Mouse (Mus musculus): ENCODE data around the gene Inpp4a.

Gene Inpp4a

GRCm38 (mm10) chr1:37309939-37310515 lies 10.4 kb downstream of the Inpp4a start:
- Histone ChIP-seq H3K9me3 (ENCODE audit: low read length) (peaks cover 5% of the 10 kb centered on the region), H3K4me3 (replicated peaks; ENCODE audit: low read length) (no peak overlapping the region), H3K4me1 (replicated peaks; ENCODE audit: low read depth, low read length) (peaks cover 9% of the 10 kb centered on the region; the same call in 1 of the 2 replicates), H3K27me3 (ENCODE audit: insufficient read depth, low read length) (peaks cover 3% of the 10 kb centered on the region; the same call in 1 of the 2 replicates), H3K36me3 (ENCODE audit: insufficient read depth, low read length) (no peaks in the 10 kb centered on the region)
- no peak for TF ChIP-seq CTCF (conservative IDR thresholded peaks at IDR 0.05; ENCODE audit: low read length)
- no peak for TF ChIP-seq POU5F1 (IDR thresholded peaks at IDR 0.05; ENCODE audit: borderline replicate concordance, low read length)
- TF ChIP-seq NANOG (IDR thresholded peaks at IDR 0.05; ENCODE audit: borderline replicate concordance, low read length), result no peak

GRCm38 (mm10) chr1:37314338-37314737 lies 14.7 kb downstream of the Inpp4a start:
- Histone ChIP-seq H3K4me3 (replicated peaks; ENCODE audit: low read length) (no peak overlapping the region), H3K27me3 (ENCODE audit: insufficient read depth, low read length) (peaks cover 3% of the 10 kb centered on the region; the same call in 1 of the 2 replicates), H3K4me1 (replicated peaks; ENCODE audit: low read depth, low read length) (peaks cover 11% of the 10 kb centered on the region), H3K36me3 (ENCODE audit: insufficient read depth, low read length) (no peaks in the 10 kb centered on the region), H3K9me3 (ENCODE audit: low read length) (no peaks in the 10 kb centered on the region)
- no peak for TF ChIP-seq CTCF (conservative IDR thresholded peaks at IDR 0.05; ENCODE audit: low read length)
- TF ChIP-seq POU5F1 (IDR thresholded peaks at IDR 0.05; ENCODE audit: borderline replicate concordance, low read length), result no peak
- no peak for TF ChIP-seq NANOG (IDR thresholded peaks at IDR 0.05; ENCODE audit: borderline replicate concordance, low read length)

- H3K4me1 ChIP-seq (replicated peaks; ENCODE audit: low read depth, low read length), result peaks cover 11% of the 10 kb centered on the region
- H3K9me3 ChIP-seq (ENCODE audit: low read length), result no peaks in the 10 kb centered on the region
- H3K27me3 ChIP-seq (ENCODE audit: insufficient read depth, low read length), result no peaks in the 10 kb centered on the region
- TF ChIP-seq CTCF (conservative IDR thresholded peaks at IDR 0.05; ENCODE audit: low read length), result no peak
- no peak for TF ChIP-seq NANOG (IDR thresholded peaks at IDR 0.05; ENCODE audit: borderline replicate concordance, low read length)
- TF ChIP-seq POU5F1 (IDR thresholded peaks at IDR 0.05; ENCODE audit: borderline replicate concordance, low read length), result no peak
- H3K36me3 ChIP-seq (ENCODE audit: insufficient read depth, low read length), result no peaks in the 10 kb centered on the region
- H3K4me3 ChIP-seq (replicated peaks; ENCODE audit: low read length), result no peak overlapping the region
These were observed 18.1 kb downstream of the Inpp4a start for GRCm38 (mm10) chr1:37317644-37318285.

- TF ChIP-seq NANOG (IDR thresholded peaks at IDR 0.05; ENCODE audit: borderline replicate concordance, low read length) (no peak), CTCF (conservative IDR thresholded peaks at IDR 0.05; ENCODE audit: low read length) (no peak), POU5F1 (IDR thresholded peaks at IDR 0.05; ENCODE audit: borderline replicate concordance, low read length) (no peak)
- no peak overlapping the region for H3K4me3 ChIP-seq (replicated peaks; ENCODE audit: low read length)
- no peaks in the 10 kb centered on the region for H3K27me3 ChIP-seq (ENCODE audit: insufficient read depth, low read length)
- peaks cover 11% of the 10 kb centered on the region for H3K4me1 ChIP-seq (replicated peaks; ENCODE audit: low read depth, low read length)
- H3K36me3 ChIP-seq (ENCODE audit: insufficient read depth, low read length), result no peaks in the 10 kb centered on the region
- no peaks in the 10 kb centered on the region for H3K9me3 ChIP-seq (ENCODE audit: low read length)
These were observed 18.9 kb downstream of the Inpp4a start for GRCm38 (mm10) chr1:37318558-37318957.

- H3K9me3 ChIP-seq (ENCODE audit: low read length), result no peaks in the 10 kb centered on the region
- H3K4me1 ChIP-seq (replicated peaks; ENCODE audit: low read depth, low read length), result peaks cover 24% of the 10 kb centered on the region
- no peaks in the 10 kb centered on the region for H3K27me3 ChIP-seq (ENCODE audit: insufficient read depth, low read length)
- no peak overlapping the region for H3K4me3 ChIP-seq (replicated peaks; ENCODE audit: low read length)
- TF ChIP-seq CTCF (conservative IDR thresholded peaks at IDR 0.05; ENCODE audit: low read length), result no peak
- no peak for TF ChIP-seq POU5F1 (IDR thresholded peaks at IDR 0.05; ENCODE audit: borderline replicate concordance, low read length)
- no peak for TF ChIP-seq NANOG (IDR thresholded peaks at IDR 0.05; ENCODE audit: borderline replicate concordance, low read length)
- H3K36me3 ChIP-seq (ENCODE audit: insufficient read depth, low read length), result no peaks in the 10 kb centered on the region
These were observed 23.0 kb downstream of the Inpp4a start for GRCm38 (mm10) chr1:37322690-37323089.

- TF ChIP-seq POU5F1 (IDR thresholded peaks at IDR 0.05; ENCODE audit: borderline replicate concordance, low read length) (no peak), NANOG (IDR thresholded peaks at IDR 0.05; ENCODE audit: borderline replicate concordance, low read length) (no peak), CTCF (conservative IDR thresholded peaks at IDR 0.05; ENCODE audit: low read length) (no peak)
- Histone ChIP-seq H3K27me3 (ENCODE audit: insufficient read depth, low read length) (no peaks in the 10 kb centered on the region), H3K4me1 (replicated peaks; ENCODE audit: low read depth, low read length) (peaks cover 19% of the 10 kb centered on the region), H3K4me3 (replicated peaks; ENCODE audit: low read length) (no peak overlapping the region), H3K36me3 (ENCODE audit: insufficient read depth, low read length) (no peaks in the 10 kb centered on the region), H3K9me3 (ENCODE audit: low read length) (no peaks in the 10 kb centered on the region)
These were observed 23.5 kb downstream of the Inpp4a start for GRCm38 (mm10) chr1:37323208-37323607.

- no peaks in the 10 kb centered on the region for H3K27me3 ChIP-seq (ENCODE audit: insufficient read depth, low read length)
- H3K4me3 ChIP-seq (replicated peaks; ENCODE audit: low read length), result no peak overlapping the region
- peaks cover 17% of the 10 kb centered on the region for H3K4me1 ChIP-seq (replicated peaks; ENCODE audit: low read depth, low read length)
- no peaks in the 10 kb centered on the region for H3K9me3 ChIP-seq (ENCODE audit: low read length)
- no peak for TF ChIP-seq NANOG (IDR thresholded peaks at IDR 0.05; ENCODE audit: borderline replicate concordance, low read length)
- TF ChIP-seq CTCF (conservative IDR thresholded peaks at IDR 0.05; ENCODE audit: low read length), result no peak
- no peak for TF ChIP-seq POU5F1 (IDR thresholded peaks at IDR 0.05; ENCODE audit: borderline replicate concordance, low read length)
- H3K36me3 ChIP-seq (ENCODE audit: insufficient read depth, low read length), result no peaks in the 10 kb centered on the region
These were observed 24.9 kb downstream of the Inpp4a start for GRCm38 (mm10) chr1:37324569-37324968.

GRCm38 (mm10) chr1:37327311-37327710 lies 27.6 kb downstream of the Inpp4a start:
- no peak for TF ChIP-seq CTCF (conservative IDR thresholded peaks at IDR 0.05; ENCODE audit: low read length)
- no peak for TF ChIP-seq NANOG (IDR thresholded peaks at IDR 0.05; ENCODE audit: borderline replicate concordance, low read length)
- TF ChIP-seq POU5F1 (IDR thresholded peaks at IDR 0.05; ENCODE audit: borderline replicate concordance, low read length), result no peak
- no peak overlapping the region for H3K4me3 ChIP-seq (replicated peaks; ENCODE audit: low read length)
- no peaks in the 10 kb centered on the region for H3K27me3 ChIP-seq (ENCODE audit: insufficient read depth, low read length)
- H3K4me1 ChIP-seq (replicated peaks; ENCODE audit: low read depth, low read length), result peaks cover 17% of the 10 kb centered on the region
- no peaks in the 10 kb centered on the region for H3K36me3 ChIP-seq (ENCODE audit: insufficient read depth, low read length)
- H3K9me3 ChIP-seq (ENCODE audit: low read length), result no peaks in the 10 kb centered on the region
